Mouse (Mus musculus) embryo, embryonic 10.5 days (tissue): Measurements from ENCODE around the gene Fam219b.

Source experiments
- DNase-seq: peaks from one replicate; pipeline ENCODE4 v3.0.0-alpha.2; 2015; ENCODE audit warnings: low spot score

The Fam219b gene

GRCm38 (mm10) chr9:57524439-57524838 is 12.9 kb upstream of the Fam219b start:
- DNase-seq: no peak

- DNase-seq: no peak
These were observed 11.8 kb upstream of the Fam219b start for GRCm38 (mm10) chr9:57525516-57525915.

- DNase-seq: no peak
These were observed 10.9 kb upstream of the Fam219b start for GRCm38 (mm10) chr9:57526435-57526834.

- DNase-seq: no peak
These were observed 5.4 kb upstream of the Fam219b start for GRCm38 (mm10) chr9:57531946-57532345.

GRCm38 (mm10) chr9:57536362-57536761 is 966 bp upstream of the Fam219b start:
- DNase-seq: no peak

- peak; percentile 41 for DNase-seq
These were observed 427 bp downstream of the Fam219b start for GRCm38 (mm10) chr9:57537728-57538181.

- no peak for DNase-seq
These were observed 2.2 kb downstream of the Fam219b start for GRCm38 (mm10) chr9:57539550-57539949.

GRCm38 (mm10) chr9:57541312-57541711 is 4.0 kb downstream of the Fam219b start:
- DNase-seq: peak; percentile 80

GRCm38 (mm10) chr9:57543951-57544350 is 6.6 kb downstream of the Fam219b start:
- no peak for DNase-seq

- no peak for DNase-seq
These were observed 10.0 kb downstream of the Fam219b start for GRCm38 (mm10) chr9:57547287-57547686.

- DNase-seq: no peak
These were observed 10.5 kb downstream of the Fam219b start for GRCm38 (mm10) chr9:57547869-57548268.

GRCm38 (mm10) chr9:57549186-57549585 is 11.9 kb downstream of the Fam219b start:
- no peak for DNase-seq

GRCm38 (mm10) chr9:57550126-57550862 is 13.0 kb downstream of the Fam219b start:
- DNase-seq: no peak

GRCm38 (mm10) chr9:57552139-57552887 is 15.0 kb downstream of the Fam219b start, which contains the start of gene Mpi:
Mpi (minus strand) TSS chr9:57552763.
- peak; percentile 91 for DNase-seq

GRCm38 (mm10) chr9:57553119-57553518 is 15.8 kb downstream of the Fam219b start:
- no peak for DNase-seq

- no peak for DNase-seq
These were observed 17.4 kb downstream of the Fam219b start for GRCm38 (mm10) chr9:57554753-57555152.

GRCm38 (mm10) chr9:57557215-57557614 is 19.9 kb downstream of the Fam219b start:
- no peak for DNase-seq

- no peak for DNase-seq
These were observed 21.3 kb downstream of the Fam219b start for GRCm38 (mm10) chr9:57558625-57559024.

- DNase-seq: no peak
These were observed 22.2 kb downstream of the Fam219b start for GRCm38 (mm10) chr9:57559568-57559967.

GRCm38 (mm10) chr9:57560263-57560662 is 22.9 kb downstream of the Fam219b start:
- no peak for DNase-seq

- peak; percentile 96 for DNase-seq
These were observed 23.8 kb downstream of the Fam219b start, which contains the start of gene Scamp2 for GRCm38 (mm10) chr9:57560861-57561710. Scamp2 (plus strand) TSS chr9:57560943.

GRCm38 (mm10) chr9:57561711-57562099 is 24.4 kb downstream of the Fam219b start:
- no peak for DNase-seq
